ENCODE assay signal across 8 mouse cellular contexts in the genomic region with DNA sequence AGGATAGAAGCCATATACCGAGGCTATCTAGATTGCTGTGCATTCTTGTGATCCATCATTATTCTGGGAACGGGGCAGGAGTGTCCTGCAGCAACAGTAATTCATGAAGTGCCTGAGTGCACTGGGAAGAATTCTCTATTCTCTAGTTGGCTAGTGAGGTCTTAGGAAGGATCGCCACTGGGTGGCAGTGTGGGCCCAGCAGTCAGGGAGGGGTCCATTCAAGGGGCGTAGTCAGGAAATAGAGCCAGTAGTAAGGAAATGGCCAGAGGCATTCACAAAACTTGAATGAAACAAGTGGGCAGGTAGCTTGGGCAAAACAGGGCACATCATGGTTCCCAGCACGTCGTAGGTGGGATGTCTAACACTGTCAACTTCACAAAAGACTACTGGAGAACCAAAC. TPM values are rescaled to one million over a fixed set of nuclear protein-coding genes. Genes with fewer than 3 reads are reported as not detected.
DNase-seq lines count a peak whose midpoint lies in the region; ATAC-seq lines count a peak whose summit lies in the region.

No protein-coding gene starts in this region.

- no peak overlapping the region for H3K4me2 ChIP-seq in kidney, embryonic 16.5 days (replicated peaks; ENCODE audit: low read depth, low read length)
- no peak overlapping the region for H3K4me2 ChIP-seq in liver, embryonic 12.5 days

- peaks cover 25% of the 10 kb centered on the region for H3K4me1 ChIP-seq in kidney, embryonic 16.5 days (ENCODE audit: insufficient read depth, low read length)
- peaks cover 57% of the 10 kb centered on the region for H3K4me1 ChIP-seq in liver, embryonic 12.5 days

- no peaks in the 10 kb centered on the region for H3K9me3 ChIP-seq in kidney, embryonic 16.5 days (ENCODE audit: low read length)
- no peaks in the 10 kb centered on the region for H3K9me3 ChIP-seq in liver, embryonic 12.5 days (replicated peaks)

- H3K4me3 ChIP-seq in kidney, embryonic 16.5 days (ENCODE audit: low read length), result no peak overlapping the region
- H3K4me3 ChIP-seq in liver, embryonic 12.5 days, result no peak overlapping the region

- H3K36me3 ChIP-seq in kidney, embryonic 16.5 days (ENCODE audit: insufficient read depth, low read length), result no peaks in the 10 kb centered on the region
- no peaks in the 10 kb centered on the region for H3K36me3 ChIP-seq in liver, embryonic 12.5 days

- H3K27ac ChIP-seq in kidney, embryonic 16.5 days (ENCODE audit: low read length), result no peak overlapping the region
- H3K27ac ChIP-seq in liver, embryonic 12.5 days, result 0 out of 2 replicates have a peak overlapping the region, but pooled peaks have one; percentile 37

- peak; percentile 90 for DNase-seq in kidney, adult 18-20 months
- peak; percentile 79 for DNase-seq in adipocyte (ENCODE audit: low spot score)
- peak; percentile 84 for DNase-seq in embryo, embryonic 10.5 days (ENCODE audit: low spot score)
- DNase-seq in induced T-regulatory cell, adult 2 months (ENCODE audit: low read depth), result peak; percentile 92
- DNase-seq in retina, postnatal 1 day, result peak; percentile 69
- peak; percentile 75 for DNase-seq in urinary bladder, adult 2 months (ENCODE audit: low spot score)

- no peaks in the 10 kb centered on the region for H3K27me3 ChIP-seq in kidney, embryonic 16.5 days (ENCODE audit: insufficient read depth, low read length)
- peaks cover 21% of the 10 kb centered on the region; the same call in 1 of the 2 replicates for H3K27me3 ChIP-seq in liver, embryonic 12.5 days (replicated peaks)

- ATAC-seq in kidney, embryonic 16.5 days (ENCODE audit: low FRiP score, low TSS enrichment), result no peak
- ATAC-seq in liver, embryonic 12.5 days, result no peak

- WGBS in kidney, embryonic 16.5 days, result 3% methylated on average over 6 of the region's 6 CpGs
- WGBS in liver, embryonic 12.5 days (ENCODE audit: insufficient replicate concordance), result 1% methylated on average over 6 of the region's 6 CpGs

- no peak overlapping the region for H3K9ac ChIP-seq in kidney, embryonic 16.5 days (replicated peaks; ENCODE audit: low read length)
- H3K9ac ChIP-seq in liver, embryonic 12.5 days, result no peak overlapping the region

RNA-seq across cellular contexts. Expression of a gene that starts 1.6 kb away (rescaled TPM):
- 19.5 and 19.9 TPM in 2 replicates for polyA plus RNA-seq in kidney, embryonic 16.5 days (2015; fragmentation: Nextera tagmentation; extraction: Ambion mirVana)
- 16.2 and 18.1 TPM in 2 replicates for polyA plus RNA-seq in liver, embryonic 12.5 days (2016; fragmentation: Nextera tagmentation; extraction: Ambion mirVana)
- 11.7 and 14.7 TPM in 2 replicates for polyA plus RNA-seq in urinary bladder, adult 2 months (2012; rRNA removed)

RNA-seq across cellular contexts. Expression of a gene that starts 4.6 kb away (rescaled TPM):
- 9.4 and 11.3 TPM in 2 replicates for polyA plus RNA-seq in kidney, embryonic 16.5 days (2015; fragmentation: Nextera tagmentation; extraction: Ambion mirVana)
- polyA plus RNA-seq in liver, embryonic 12.5 days (2016; fragmentation: Nextera tagmentation; extraction: Ambion mirVana), result 12.5 and 13.2 TPM in 2 replicates
- polyA plus RNA-seq in urinary bladder, adult 2 months (2012; rRNA removed), result 50.7 and 54.4 TPM in 2 replicates

RNA-seq across cellular contexts. Expression of a gene that starts 43.9 kb away (rescaled TPM):
- polyA plus RNA-seq in kidney, embryonic 16.5 days (2015; fragmentation: Nextera tagmentation; extraction: Ambion mirVana), result 12.6 and 13.2 TPM in 2 replicates
- 4.9 and 5.0 TPM in 2 replicates for polyA plus RNA-seq in liver, embryonic 12.5 days (2016; fragmentation: Nextera tagmentation; extraction: Ambion mirVana)
- 19.7 and 20.0 TPM in 2 replicates for polyA plus RNA-seq in urinary bladder, adult 2 months (2012; rRNA removed)

RNA-seq across cellular contexts. Expression of a gene that starts 46.2 kb away (rescaled TPM):
- 0.82 and 1.2 TPM in 2 replicates for polyA plus RNA-seq in kidney, embryonic 16.5 days (2015; fragmentation: Nextera tagmentation; extraction: Ambion mirVana)
- polyA plus RNA-seq in liver, embryonic 12.5 days (2016; fragmentation: Nextera tagmentation; extraction: Ambion mirVana), result 0.06 and 0.10 TPM in 2 replicates
- polyA plus RNA-seq in urinary bladder, adult 2 months (2012; rRNA removed), result 1.7 and 1.9 TPM in 2 replicates
